Mouse (Mus musculus) forebrain, embryonic 16.5 days (tissue): ENCODE results near the gene Lcmt2. TPM values are rescaled to one million over a fixed set of nuclear protein-coding genes. Genes with fewer than 3 reads are reported as not detected.

Source experiments
- ATAC-seq: fragments of 200-750 bp; cut with Nextera tagmentation; 2 replicates; pipeline ENCODE4 v1.8.0; 2017; ENCODE audit warnings: mild to moderate bottlenecking, moderate library complexity
- H3K27ac ChIP-seq: fragments of 300-500 bp; sonication (generic); 2 replicates; pipeline ENCODE4 v1.5.1; 2014; ENCODE audit warnings: low read length, control low read depth
- H3K27me3 ChIP-seq: fragments of 300-500 bp; sonication (generic); replicated peaks from 2 replicates; pipeline ENCODE4 v1.6.1; 2014; ENCODE audit warnings: low read length; ENCODE audit not compliant: control insufficient read depth, insufficient read depth
- H3K36me3 ChIP-seq: fragments of 300-500 bp; sonication (generic); 2 replicates; pipeline ENCODE4 v1.6.1; 2014; ENCODE audit not compliant: control insufficient read depth, insufficient read depth
- H3K4me1 ChIP-seq: fragments of 300-500 bp; sonication (generic); replicated peaks from 2 replicates; pipeline ENCODE4 v1.6.1; 2014; ENCODE audit warnings: low read length; ENCODE audit not compliant: control insufficient read depth, insufficient read depth
- H3K4me2 ChIP-seq: fragments of 300-500 bp; sonication (generic); 2 replicates; pipeline ENCODE4 v1.6.1; 2014; ENCODE audit warnings: mild to moderate bottlenecking, low read length, control low read depth
- H3K4me3 ChIP-seq: fragments of 300-500 bp; sonication (generic); replicated peaks from 2 replicates; pipeline ENCODE4 v1.5.1; 2014; ENCODE audit warnings: mild to moderate bottlenecking, low read length, control low read depth
- H3K9ac ChIP-seq: fragments of 300-500 bp; sonication (generic); replicated peaks from 2 replicates; pipeline ENCODE4 v1.6.1; 2014; ENCODE audit warnings: low read depth, low read length, control low read depth
- H3K9me3 ChIP-seq: fragments of 300-500 bp; sonication (generic); 2 replicates; pipeline ENCODE4 v1.6.1; 2016; ENCODE audit warnings: low read length; ENCODE audit not compliant: control insufficient read depth
- WGBS: fragments of 180-500 bp; shearing (Covaris S2); extraction: QIAGEN DNeasy Blood & Tissue Kit; methylation state at CpG from one replicate; pipeline ENCODE4 v1.1.7; 2014; 5-methylcytosine and 5-hydroxymethylcytosine counted together
- polyA plus RNA-seq: library from polyadenylated mRNA; unstranded; fragments of >200 nt; fragmentation: Nextera tagmentation; extraction: Ambion mirVana; gene quantifications from 2 replicates; pipeline ENCODE4 v1.2.1, GENCODE M21; 2015

The Lcmt2 gene
- polyA plus RNA-seq, 1 experiment from 2014 or later: 23.9 TPM

DNA sequence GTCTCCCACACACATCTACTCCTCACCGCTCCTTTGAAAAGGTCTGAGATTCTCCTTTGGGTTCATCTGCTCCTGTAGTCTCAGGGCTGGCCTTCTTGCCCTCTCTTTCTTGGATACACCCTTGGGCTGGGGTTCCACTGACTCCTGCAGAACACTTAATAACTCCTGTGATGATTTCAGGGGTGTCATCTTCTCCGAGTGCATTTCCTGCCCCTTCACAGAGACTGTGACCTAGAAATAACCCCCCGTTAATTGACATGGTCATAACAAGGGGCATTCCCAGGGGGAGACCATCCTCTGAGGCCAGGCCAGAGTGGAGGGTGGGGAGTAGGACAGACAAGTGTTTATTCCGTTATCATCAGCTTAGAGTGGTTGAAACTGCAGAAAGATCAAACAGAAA lies 28.7 kb upstream of the Lcmt2 start:
- peak overlapping the region; percentile 85 for H3K4me3 ChIP-seq
- no peaks in the 10 kb centered on the region for H3K27me3 ChIP-seq
- H3K9ac ChIP-seq: peak overlapping the region; percentile 86
- H3K4me1 ChIP-seq: peaks cover 19% of the 10 kb centered on the region
- no peak for ATAC-seq
- H3K36me3 ChIP-seq: peaks cover 6% of the 10 kb centered on the region; the same call in 1 of the 2 replicates
- peak overlapping the region; percentile 94 for H3K4me2 ChIP-seq
- no peaks in the 10 kb centered on the region for H3K9me3 ChIP-seq
- no peak overlapping the region for H3K27ac ChIP-seq
- WGBS: 66% methylated on average over 4 of the region's 4 CpGs

DNA sequence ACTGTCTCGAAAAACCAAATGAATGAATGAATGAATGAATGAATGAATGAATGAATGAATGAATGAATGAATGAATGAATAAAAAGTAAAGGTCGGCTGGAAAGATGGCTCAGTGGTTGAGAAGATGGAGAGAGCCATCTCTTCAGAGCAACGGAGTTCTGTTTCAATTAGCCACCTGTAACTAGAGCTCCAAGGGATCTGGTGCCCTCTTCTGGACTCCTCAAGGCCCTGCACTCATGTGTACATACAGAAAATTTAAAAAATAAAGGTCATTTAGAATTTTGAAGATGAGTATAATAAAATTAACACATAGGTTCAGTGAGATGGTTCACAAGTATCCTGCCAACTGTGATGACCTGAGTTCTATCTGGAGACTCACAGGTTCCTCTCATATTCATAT lies 12.6 kb upstream of the Lcmt2 start:
- no peak overlapping the region for H3K4me2 ChIP-seq
- H3K9ac ChIP-seq: no peak overlapping the region
- no peaks in the 10 kb centered on the region for H3K9me3 ChIP-seq
- H3K4me3 ChIP-seq: no peak overlapping the region
- H3K27ac ChIP-seq: no peak overlapping the region
- peaks cover 16% of the 10 kb centered on the region for H3K36me3 ChIP-seq
- 88% methylated on average over 3 of the region's 3 CpGs for WGBS
- H3K4me1 ChIP-seq: no peaks in the 10 kb centered on the region
- ATAC-seq: no peak
- no peaks in the 10 kb centered on the region for H3K27me3 ChIP-seq

DNA sequence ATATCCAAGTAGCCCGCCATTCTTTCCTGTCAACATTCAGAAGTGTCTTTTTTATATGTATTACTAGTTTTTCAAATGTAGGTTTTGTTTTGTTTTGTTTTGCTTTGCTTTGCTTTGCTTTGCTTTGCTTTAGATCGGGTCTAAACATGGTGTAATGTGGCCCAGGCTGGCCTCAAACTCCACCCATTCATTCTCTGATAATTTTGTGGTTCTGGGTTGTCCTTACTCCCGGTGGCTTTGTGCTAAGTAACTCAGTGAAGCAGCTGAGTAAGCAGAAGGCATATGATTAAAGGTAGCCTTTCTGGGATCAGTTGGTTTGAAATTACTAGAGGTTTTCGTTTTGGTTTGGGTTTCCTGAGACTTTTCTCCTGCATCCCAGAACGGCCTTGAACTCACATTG lies 9.2 kb upstream of the Lcmt2 start:
- Histone ChIP-seq H3K9me3 (no peaks in the 10 kb centered on the region), H3K4me3 (no peak overlapping the region), H3K4me1 (no peaks in the 10 kb centered on the region), H3K27me3 (no peaks in the 10 kb centered on the region), H3K36me3 (peaks cover 13% of the 10 kb centered on the region), H3K4me2 (no peak overlapping the region), H3K27ac (no peak overlapping the region), H3K9ac (no peak overlapping the region)
- ATAC-seq: no peak
- WGBS: 87% methylated on average over 5 of the region's 5 CpGs

DNA sequence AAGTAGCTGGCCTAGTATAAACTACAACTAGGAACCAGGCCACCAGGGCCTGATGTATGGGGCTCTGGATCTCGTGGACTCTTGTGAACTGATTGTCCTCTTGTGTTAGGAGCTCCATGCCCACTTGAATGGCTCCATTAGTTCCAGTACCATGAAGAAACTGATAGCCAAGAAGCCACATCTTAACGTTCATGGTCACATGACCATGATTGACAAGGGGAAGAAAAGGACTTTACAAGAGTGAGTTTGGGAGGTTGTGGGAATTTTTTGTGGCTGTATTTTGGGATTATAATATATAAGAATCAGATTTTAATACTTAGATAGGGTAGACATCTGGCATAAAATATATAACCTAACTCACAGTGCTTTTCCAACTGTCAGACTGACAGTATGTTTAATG lies 2.0 kb upstream of the Lcmt2 start:
- Histone ChIP-seq H3K9ac (no peak overlapping the region), H3K4me1 (peaks cover 28% of the 10 kb centered on the region), H3K4me3 (no peak overlapping the region), H3K27ac (no peak overlapping the region), H3K9me3 (no peaks in the 10 kb centered on the region), H3K27me3 (no peaks in the 10 kb centered on the region), H3K4me2 (no peak overlapping the region), H3K36me3 (peaks cover 7% of the 10 kb centered on the region)
- 53% methylated on average over 2 of the region's 2 CpGs for WGBS
- ATAC-seq: no peak

DNA sequence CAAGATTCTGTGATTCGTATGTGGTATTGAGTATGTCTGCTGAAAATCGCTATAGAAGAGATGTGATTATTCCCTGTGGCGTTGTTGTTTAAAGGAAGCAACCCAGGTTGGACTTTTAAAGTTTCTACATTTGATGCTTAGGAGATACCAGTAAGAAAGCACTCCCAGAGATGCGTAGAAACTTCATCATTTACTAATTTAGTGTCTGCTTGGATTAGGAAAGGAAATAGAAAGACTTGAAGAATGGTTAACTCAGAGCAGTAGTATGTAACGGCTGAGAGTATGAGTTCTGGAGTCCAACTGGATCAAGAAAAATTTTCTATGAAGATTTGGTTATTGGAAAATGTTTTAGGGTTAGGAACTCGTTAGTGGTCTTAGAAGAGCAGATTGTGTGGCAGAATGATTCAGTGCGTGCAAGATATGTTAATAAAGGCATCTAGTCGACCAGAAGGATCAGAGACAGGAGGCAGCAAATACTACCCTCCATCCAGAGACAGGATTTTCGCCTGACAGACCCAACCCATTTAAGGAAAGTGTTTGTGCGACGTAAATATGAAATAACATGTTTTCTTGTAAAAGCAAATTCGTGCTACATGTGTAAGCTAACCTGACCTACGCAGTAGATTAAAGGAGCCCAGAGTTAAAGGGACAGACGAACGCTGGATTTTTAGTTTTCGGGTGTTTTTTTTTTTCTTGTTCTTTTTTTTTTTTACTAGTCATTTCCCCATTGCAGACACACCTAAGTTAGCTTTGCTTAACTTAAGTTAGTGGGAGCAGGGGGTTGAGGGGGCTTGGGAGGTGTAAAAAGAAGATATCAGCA lies 973 bp upstream of the Lcmt2 start:
- Histone ChIP-seq H3K9me3 (no peaks in the 10 kb centered on the region), H3K4me3 (peak overlapping the region; percentile 83), H3K27ac (peak overlapping the region; percentile 99), H3K4me2 (peak overlapping the region; percentile 73), H3K4me1 (peaks cover 29% of the 10 kb centered on the region), H3K27me3 (no peaks in the 10 kb centered on the region), H3K9ac (peak overlapping the region; percentile 90), H3K36me3 (peaks cover 3% of the 10 kb centered on the region; the same call in 1 of the 2 replicates)
- ATAC-seq: no peak
- WGBS: 62% methylated on average over 16 of the region's 16 CpGs

DNA sequence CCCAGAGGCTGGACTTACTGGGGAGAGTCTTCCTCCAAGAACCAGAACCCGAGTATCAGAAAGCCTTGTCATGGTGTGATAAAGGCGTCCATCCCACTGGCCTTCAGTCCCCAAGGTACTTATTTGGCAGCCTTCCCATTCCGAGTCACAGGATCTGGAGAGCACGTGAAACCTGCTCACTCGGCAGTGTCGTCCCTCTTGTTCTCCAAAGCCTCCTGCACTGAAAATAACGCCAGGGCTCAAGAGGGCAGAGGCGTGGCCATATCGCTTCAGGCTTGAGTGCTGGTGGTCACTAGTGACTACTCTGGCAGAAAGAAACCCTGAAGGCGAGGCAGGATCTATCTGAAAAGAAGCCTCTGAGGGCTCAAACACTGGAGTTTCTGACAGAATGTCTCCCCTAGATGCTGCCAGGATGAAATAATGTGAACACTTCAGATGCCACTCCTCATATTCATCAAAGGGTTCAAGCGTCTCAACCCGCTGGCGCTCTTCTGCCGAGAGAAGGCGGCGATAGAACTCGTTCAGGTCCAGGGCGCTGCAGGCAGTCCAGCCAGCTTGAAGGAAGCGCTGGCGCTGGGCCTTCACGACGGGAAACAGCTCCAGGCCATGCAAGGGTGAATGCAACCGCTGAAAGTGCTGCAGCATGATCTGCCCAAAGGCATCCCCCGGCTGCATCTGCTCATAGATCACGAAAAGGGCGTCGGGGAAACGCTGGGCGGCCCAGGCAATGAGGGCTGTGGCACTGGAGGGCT lies 1.0 kb downstream of the Lcmt2 start:
- WGBS: 54% methylated on average over 29 of the region's 29 CpGs

DNA sequence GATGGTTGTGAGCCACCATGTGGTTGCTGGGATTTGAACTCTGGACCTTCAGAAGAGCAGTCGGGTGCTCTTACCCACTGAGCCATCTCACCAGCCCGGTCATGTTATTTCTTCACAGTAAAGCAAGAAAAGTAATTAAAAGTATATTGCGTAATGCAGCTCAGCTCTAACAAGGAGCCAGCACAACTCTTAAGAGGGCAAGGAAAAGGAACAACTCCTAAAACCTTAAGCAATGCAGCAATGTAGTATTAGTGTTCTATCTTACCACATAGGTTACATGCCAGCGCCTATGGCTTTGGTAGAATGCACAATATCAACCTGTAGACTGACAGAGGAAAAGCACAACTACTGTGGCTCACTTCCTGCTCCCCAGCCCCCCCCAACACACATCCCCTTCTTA lies 3.1 kb downstream of the Lcmt2 start:
- H3K9me3 ChIP-seq: no peaks in the 10 kb centered on the region
- H3K4me3 ChIP-seq: no peak overlapping the region
- no peak for ATAC-seq
- no peak overlapping the region for H3K9ac ChIP-seq
- H3K4me1 ChIP-seq: peaks cover 29% of the 10 kb centered on the region
- H3K4me2 ChIP-seq: no peak overlapping the region
- WGBS: 96% methylated on average over 4 of the region's 4 CpGs
- H3K36me3 ChIP-seq: peaks cover 3% of the 10 kb centered on the region; the same call in 1 of the 2 replicates
- H3K27ac ChIP-seq: no peak overlapping the region
- H3K27me3 ChIP-seq: no peaks in the 10 kb centered on the region

More for the DNA sequence above, 1.0 kb downstream of the Lcmt2 start:
- H3K9me3 ChIP-seq: no peaks in the 10 kb centered on the region
- H3K36me3 ChIP-seq: peaks cover 3% of the 10 kb centered on the region; the same call in 1 of the 2 replicates
- H3K27ac ChIP-seq: peak overlapping the region; percentile 99
- peaks cover 29% of the 10 kb centered on the region for H3K4me1 ChIP-seq
- H3K4me2 ChIP-seq: peak overlapping the region; percentile 73
- H3K27me3 ChIP-seq: no peaks in the 10 kb centered on the region
- peak overlapping the region; percentile 90 for H3K9ac ChIP-seq
- peak overlapping the region; percentile 83 for H3K4me3 ChIP-seq
- no peak for ATAC-seq

DNA sequence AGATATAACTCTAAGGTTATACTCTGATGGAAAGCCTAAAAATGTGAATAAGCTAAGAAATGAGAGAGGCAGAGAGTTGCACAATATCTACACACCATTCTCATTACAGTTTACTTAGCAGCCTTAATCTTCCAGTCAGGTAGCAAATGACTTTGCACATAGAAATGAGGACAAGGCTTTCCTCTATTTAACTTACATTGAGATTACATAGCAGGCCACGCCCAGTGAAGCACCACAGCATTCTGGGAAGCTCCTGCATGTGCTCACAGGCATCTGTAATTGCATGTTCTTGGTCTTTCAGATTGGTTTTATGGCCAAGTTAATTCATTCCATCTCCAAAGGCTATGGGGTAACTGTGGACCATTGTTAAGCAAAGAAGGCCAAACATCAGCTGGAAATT lies 7.6 kb downstream of the Lcmt2 start:
- H3K4me1 ChIP-seq: peaks cover 4% of the 10 kb centered on the region
- H3K27me3 ChIP-seq: no peaks in the 10 kb centered on the region
- no peaks in the 10 kb centered on the region for H3K9me3 ChIP-seq
- ATAC-seq: no peak
- no peak overlapping the region for H3K9ac ChIP-seq
- H3K27ac ChIP-seq: no peak overlapping the region
- no peak overlapping the region for H3K4me2 ChIP-seq
- 66% methylated on average over 1 of the region's 1 CpGs for WGBS
- H3K36me3 ChIP-seq: no peaks in the 10 kb centered on the region
- no peak overlapping the region for H3K4me3 ChIP-seq

DNA sequence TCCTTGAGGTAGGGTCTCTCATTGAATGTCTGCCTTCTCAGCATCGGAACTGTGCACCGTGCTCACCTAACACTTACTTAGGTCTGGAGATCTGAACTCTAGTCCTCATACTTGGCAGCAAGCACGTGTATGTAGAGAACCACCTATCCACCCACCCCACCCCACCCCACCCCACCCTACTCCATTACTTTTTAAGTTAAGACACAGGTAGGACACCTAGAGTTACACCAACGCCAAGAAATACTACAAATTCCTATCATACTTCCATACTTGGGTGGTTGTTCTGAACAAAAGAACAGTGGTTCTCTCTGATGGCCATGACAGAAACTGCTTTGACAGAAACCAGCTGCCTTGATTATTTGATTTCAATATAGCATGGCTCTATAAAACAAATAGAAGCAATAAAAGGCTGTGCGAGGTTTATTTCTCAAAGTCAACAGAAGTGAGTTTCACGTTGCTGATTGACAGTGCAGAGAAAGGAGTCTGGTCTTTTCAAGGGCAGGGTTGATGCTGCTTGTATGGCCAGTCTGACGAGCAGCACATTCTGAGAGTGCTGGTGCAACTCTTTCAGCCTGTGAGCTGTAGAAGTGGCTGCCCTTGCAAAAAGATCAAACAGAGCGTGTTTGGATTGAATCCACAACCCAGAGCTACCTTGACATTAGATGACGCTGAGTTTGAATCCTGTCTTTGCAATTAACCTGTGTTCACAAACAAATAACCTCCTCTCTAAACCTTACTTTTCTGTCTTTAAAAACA lies 11.4 kb downstream of the Lcmt2 start:
- no peaks in the 10 kb centered on the region for H3K9me3 ChIP-seq
- H3K4me2 ChIP-seq: no peak overlapping the region
- ATAC-seq: no peak
- 69% methylated on average over 9 of the region's 9 CpGs for WGBS
- H3K9ac ChIP-seq: no peak overlapping the region
- H3K4me1 ChIP-seq: no peaks in the 10 kb centered on the region
- H3K27ac ChIP-seq: no peak overlapping the region
- H3K36me3 ChIP-seq: no peaks in the 10 kb centered on the region
- no peak overlapping the region for H3K4me3 ChIP-seq
- H3K27me3 ChIP-seq: no peaks in the 10 kb centered on the region
